Mouse (Mus musculus) T-helper 17 cell (primary cell): ENCODE results near the gene Brap.
"Not testable (repeated sequence)": the region's sequence is repeated elsewhere in the genome, so short reads cannot be mapped to it uniquely, and the experiment has no call there.

Source experiments
- in situ Hi-C, 2 experiments: fragments of 300-600 bp; cut with MboI, MseI; formaldehyde crosslinking; loops; 1 replicate in 1 of 2; 2 replicates in 1 of 2; pipeline ENCODE4 v1.15.1; 2025; ENCODE audit warnings: high pct_unique_total_duplicates in 2 of 2

Gene Brap

DNA sequence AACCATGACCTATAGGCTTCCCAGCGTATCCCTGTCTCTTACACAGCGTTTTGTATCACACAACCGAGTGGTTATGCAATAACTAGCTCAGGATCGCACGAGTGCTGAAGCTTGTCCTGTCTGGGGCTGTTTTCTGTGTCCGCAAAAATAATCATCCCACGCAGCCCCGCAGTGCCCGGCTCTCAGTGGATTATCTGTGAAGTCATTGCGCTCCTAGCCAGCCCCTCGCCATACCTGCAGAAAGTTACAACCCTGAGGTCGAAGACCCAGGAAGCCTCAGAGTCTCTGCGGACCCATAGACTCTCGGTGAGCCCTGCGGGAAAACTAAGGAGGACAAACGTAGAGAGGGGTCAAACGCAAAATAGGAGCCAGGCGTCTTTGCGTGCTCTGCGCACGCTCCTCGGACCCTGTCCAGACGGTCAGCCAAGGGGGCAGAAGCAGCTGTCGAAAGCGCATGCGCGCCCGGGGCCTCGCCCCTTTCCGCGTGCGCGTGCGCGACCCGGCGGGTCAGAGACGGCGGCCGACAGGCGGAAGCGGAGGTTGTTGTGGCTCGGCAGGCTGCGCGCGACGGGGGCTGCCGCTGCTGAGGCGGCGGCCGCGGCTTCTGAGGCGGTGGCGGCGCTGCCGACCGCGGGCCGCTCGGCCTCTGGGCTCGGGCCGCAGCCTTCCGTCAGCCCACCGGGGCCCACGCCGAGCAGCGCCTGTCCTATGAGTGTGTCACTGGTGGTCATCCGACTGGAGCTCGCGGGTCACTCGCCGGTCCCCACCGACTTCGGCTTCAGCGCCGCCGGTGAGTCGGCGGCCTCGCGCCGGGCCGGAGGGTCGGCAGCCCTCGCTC is at the start of gene Brap, which contains the start of gene Acad10:
Gene Brap (plus strand): TSS at position 505 of the 838 bp plus-strand sequence.
Gene Acad10 (minus strand): TSS at position 456 of the 838 bp plus-strand sequence.
- in situ Hi-C loops, result no loop called here

DNA sequence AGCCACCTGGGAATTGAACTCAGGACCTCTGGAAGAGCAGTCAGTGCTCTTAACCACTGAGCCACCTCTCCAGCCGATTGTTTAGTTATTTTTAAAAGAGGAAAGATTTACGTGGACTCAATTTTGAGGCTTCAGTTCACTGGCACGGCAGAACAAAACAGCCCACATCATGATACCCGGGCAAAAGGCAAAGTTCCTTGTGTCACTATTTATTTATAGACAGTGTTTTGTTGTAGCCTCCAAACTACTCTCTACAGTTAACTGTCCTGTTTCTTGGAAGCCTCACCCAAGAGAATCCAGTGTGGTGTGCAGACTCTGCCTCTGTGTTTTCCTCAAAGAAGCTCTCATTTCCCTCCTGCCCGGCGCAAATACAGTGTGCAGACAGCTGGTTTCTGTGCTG is 48.3 kb upstream of the Brap start:
- in situ Hi-C loops, result no loop called here

DNA sequence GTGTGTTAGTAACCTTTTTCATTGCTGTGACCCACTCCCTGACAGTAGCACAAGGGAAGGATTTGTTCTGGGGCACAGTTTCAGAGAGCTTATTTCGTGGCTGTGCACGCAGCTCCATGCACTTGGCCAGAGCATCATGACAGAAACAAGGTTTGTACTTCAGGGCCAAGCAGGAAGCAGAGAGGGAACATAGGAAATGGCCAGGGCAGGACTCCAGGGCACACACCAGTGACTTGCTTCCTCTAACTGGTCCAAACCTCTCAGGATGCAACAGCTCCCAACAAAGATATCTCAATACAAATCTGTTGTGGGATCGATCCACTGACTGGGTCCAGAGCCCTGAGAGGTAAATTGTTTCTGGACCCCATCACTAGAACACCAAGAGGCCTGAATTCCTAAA is 45.4 kb upstream of the Brap start:
- in situ Hi-C loops, result not testable (repeated sequence)

DNA sequence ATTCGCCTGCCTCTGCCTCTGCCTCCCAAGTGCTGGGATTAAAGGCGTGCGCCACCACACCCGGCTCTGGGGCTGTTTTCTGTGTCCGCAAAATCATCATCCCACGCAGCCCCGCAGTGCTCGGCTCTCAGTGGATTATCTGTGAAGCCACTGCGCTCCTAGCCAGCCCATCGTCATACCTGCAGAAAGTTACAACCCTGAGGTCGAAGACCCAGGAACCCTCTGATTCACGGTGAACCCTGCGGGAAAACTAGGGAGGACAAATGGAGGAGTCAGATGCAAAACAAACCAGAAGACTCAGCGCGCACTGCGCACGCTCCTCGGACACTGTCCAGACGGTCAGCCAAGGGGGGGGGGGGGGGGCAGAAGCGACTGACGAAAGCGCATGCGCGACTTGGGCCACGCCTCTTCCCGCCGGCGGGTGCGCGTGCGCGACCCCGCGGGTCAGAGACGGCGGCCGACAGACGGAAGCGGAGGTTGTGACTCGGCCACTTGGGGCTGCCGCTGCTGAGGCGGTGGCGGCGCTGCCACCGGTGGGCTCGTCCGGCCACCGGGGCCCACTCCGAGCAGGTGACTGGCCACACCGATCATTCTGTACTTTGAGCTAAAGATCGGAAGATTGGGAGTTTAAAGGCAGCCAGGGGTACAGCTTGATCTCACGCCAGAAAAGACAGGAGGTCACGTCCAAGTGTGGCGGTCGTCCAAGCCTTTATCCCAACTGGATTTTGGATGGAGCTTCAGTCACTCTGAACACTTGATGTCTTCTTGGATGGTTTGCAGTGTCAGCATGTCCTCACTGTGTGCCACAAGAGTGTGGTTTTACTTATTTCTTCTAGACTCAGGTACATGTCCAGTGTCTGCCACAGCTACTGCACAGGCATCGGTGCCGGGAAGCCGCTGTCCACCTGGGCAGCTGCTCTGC is 41.5 kb upstream of the Brap start, which contains the start of gene Acad12:
Gene Acad12 (minus strand): TSS at position 347 of the 922 bp plus-strand sequence.
- in situ Hi-C loops, result no loop called here

DNA sequence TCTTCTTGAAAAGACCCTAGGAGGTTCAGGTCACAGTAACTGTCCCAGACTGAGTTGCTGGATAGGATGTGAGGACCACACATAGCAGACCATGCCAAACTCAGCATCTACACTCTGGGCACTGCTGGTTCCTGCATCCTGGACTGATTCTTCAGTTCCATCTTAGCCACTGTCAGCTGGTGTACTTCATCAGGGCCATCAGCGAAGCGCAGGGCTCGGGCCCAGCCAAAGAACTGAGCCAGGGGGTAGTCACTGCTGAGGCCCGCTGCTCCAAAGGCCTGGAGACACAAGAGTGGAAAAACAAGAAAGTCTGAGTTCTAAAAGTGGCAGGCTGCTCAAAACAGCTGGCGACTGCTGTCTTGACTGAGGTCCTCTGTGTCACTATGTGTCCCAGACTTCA is 39.3 kb upstream of the Brap start:
- in situ Hi-C loops, result no loop called here

DNA sequence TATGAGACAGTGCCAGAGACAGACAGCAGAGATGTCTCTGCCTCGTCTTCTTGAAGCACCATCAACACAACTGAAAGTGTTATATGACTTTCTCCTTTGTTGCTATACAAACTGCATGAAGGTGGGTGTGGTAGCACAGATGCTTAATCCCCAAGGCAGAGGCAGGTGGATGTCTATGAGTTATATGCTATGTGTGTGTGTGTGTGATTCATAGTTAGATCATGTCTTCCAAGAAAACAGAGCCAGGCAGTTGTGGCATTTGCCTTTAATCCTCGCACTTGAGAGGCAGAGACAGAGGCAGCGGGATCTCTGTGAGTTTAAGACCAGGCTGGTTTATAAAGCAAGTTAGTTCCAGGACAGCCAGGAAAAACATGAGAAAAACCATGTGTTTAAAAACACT is 37.1 kb upstream of the Brap start:
- in situ Hi-C loops, result no loop called here

DNA sequence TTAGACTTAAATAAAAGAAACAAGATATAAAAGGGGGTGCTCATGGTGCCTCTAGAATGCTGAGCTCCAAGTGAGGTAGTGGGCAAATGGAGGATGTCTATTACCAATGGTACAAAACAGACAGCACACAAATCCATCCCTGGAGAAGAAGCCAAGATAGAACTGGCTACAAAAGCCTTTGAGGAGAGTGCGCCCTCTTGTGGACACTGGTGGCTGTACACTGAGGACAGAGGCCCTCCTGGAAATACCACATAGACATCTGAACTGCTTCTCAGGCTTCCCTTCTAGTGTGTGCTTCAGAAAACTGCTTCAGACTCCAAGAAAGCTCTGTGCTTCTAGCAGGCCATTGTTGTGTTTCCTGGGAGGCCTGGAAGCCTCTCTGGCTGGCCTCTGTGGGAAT is 32.5 kb upstream of the Brap start:
- in situ Hi-C loops, result no loop called here

DNA sequence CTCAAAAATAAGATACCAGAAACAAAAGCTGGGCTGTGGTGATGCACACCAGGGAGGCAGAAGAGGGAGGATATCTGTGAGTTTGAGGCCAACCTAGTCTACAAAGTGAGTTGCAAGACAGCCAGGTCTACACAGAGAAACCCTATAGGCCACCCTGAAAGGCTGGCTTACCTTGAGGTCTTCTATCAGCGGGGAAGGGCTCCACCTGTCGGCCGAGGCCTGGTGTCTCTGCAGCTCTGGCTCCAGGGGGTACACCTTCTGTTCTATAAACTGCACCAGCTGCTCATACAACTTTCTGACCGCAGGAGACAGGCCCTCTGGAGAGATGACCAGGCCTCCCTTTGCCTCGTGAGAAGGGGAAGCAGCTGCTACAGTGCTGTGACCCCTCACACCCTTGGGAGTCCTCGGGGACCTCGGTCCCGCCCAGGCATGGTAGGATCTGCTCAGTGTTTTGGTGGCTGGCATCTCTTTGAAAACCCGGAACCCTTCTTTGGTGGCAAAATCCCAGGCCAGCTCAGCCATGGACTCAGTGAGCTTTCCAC is 29.2 kb upstream of the Brap start:
- in situ Hi-C loops, result not testable (repeated sequence)

DNA sequence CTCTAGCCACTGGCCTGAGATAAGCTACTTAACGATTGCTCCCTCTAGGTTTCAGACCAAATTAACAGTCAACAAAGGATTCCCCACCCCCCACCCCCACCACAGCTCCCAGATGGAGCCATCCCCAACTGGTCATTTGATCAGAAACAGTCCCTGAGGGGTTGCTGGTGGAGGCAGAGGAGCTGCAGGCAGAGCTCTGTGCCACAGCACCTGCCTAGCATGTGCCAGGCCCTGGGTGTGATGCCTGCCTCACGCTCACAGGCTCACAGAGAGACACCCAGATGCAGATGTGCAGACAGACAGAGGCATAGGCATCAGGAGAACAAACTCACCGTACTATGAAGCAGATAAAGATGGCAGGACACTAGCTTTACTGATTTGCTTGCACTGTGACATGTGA is 27.6 kb upstream of the Brap start:
- in situ Hi-C loops, result no loop called here

DNA sequence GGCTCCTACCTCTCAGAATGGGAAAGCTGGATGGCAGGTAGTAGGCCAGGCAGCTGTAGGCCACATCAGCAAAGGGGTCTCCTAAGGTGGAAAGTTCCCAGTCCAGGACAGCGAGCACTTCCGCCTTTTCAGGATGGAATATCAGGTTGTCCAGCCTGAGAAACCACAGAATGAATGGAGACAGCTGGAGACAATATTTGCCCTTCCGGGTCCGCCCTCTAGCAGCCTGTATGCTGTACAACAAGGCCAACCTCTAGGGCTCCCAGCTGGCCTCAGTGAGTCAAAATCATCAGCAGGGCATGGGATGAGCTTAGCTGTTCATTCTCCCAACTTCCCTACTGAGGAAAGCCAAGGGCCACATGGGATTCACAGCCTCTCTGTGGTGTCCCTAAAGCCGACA is 25.7 kb upstream of the Brap start:
- in situ Hi-C loops, result no loop called here

DNA sequence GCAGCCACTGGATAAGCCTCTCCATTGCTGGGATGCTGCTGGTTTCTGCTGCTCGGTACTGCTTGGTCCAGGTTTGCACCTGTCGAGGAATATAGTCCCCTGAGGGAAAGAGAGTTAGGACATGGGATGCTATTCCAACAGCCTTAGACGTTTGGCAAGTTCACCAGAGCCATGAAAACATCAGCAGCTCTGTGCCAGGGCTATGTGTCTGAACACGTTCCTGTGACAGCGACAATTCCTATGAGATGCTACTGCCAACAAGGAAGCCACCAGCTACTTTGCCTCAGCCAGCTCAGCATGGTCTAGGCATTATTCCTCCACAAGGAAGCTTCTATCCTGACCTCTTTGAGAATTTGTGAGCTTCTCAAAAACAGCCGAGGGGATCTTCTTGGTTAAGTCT is 23.1 kb upstream of the Brap start:
- in situ Hi-C loops, result no loop called here

DNA sequence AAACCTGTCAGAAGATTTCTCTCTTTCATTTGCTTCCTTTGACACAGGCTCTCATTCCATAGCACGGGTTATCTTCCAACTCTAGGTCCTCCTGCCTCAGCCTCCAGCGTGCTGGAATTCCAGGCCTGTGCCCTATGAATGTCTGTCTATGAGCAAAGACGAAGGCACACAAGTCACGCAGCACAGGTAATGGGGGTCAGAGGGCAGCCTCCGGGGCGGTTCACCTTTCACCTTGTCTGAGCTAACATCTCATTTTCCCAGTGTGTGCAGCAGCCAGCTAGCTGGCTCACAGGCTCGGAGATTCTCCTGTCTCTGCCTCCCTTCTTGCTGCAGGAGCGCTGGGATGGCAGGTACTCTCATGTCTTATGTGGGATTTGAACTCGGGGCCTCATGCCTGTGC is 20.8 kb upstream of the Brap start:
- in situ Hi-C loops, result no loop called here

DNA sequence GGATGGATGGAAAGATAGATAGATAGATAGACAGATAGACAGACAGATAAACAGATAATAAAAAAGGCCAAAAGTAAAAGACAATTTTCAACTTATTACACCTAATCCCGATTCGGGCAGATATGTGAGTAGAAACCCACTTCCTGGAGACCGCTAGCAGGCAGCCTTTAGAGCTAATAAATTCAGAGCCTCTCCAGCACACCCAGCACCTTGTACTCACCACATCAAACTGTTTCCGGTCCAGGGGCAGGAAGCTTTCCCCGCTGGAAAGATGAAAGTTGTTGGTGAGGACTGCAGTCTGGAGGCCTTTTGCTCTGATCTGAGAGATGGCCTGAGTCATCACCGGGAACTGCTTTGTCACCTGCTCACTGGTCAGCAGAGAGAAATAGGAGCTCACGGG is 11.2 kb upstream of the Brap start:
- in situ Hi-C loops, result loop anchor here in 1 of 2 experiments (10.0 kb wide), 1 partner anchor 556 kb away; the partner anchor contains the start of gene Hvcn1

DNA sequence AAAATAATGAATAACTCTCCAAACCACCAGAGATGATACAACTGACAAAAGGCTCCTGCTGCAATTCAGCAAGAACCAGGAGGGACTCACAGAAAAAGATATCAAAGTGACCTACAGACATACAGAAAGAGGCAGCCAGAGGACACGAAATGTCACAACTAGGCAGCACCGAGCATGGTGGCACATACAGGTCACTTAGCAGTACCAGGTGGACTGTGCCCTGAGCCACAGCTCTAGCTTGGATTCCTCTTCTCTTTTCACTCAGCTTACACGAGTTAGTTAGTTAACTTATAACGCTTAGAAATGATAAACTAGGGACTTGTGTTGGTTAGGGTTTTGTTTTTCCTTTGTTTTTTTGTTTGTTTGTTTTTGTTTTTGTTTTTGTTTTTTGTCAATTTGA is 5.8 kb upstream of the Brap start:
- in situ Hi-C loops, result no loop called here

DNA sequence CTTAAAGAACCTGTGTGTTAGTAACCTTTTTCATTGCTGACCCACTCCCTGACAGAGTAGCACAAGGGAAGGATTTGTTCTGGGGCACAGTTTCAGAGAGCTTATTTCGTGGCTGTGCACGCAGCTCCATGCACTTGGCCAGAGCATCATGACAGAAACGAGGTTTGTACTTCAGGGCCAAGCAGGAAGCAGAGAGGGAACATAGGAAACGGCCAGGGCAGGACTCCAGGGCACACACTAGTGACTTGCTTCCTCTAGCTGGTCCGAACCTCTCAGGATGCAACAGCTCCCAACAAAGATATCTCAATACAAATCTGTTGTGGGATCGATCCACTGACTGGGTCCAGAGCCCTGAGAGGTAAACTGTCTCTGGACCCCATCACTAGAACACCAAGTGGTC is 3.5 kb upstream of the Brap start:
- in situ Hi-C loops, result not testable (repeated sequence)

DNA sequence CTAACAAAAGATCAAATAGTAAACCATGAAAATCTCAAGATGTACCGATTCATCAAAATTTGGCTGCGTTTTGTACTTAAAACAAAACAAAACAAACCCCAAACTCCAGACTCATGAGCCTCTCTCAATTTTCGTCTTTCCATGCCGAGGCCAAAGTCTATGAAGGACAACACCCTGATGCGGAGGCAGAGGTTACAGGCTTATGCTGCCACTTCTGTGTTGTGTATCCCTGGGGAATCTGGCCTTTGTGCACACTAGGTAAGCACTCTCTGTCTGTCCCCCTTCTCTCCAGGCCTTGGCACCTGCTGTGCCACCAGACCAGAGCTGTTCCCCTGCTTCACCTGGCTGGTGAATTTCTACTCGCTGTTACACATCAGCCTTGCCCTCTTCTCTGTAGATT is 2.7 kb upstream of the Brap start:
- in situ Hi-C loops, result not testable (repeated sequence)

DNA sequence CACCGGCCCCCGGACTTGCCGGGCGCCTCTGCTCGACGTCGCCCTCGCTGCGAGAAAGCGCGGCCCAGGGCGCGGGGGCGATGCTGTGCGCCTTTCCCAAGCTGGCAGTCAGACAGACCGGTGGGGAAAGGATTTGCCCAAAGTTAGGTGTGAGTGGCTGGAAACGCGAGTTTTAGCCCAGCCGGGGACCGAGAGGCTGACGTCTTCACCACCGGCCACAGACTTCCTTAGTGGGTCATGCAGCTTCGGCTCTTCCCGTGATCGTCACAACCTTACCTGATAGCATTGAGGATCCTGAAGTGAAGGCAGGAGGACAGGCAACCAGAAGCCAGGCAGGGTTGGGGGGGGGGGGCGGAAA is 513 bp downstream of the Brap start:
- in situ Hi-C loops, result no loop called here

DNA sequence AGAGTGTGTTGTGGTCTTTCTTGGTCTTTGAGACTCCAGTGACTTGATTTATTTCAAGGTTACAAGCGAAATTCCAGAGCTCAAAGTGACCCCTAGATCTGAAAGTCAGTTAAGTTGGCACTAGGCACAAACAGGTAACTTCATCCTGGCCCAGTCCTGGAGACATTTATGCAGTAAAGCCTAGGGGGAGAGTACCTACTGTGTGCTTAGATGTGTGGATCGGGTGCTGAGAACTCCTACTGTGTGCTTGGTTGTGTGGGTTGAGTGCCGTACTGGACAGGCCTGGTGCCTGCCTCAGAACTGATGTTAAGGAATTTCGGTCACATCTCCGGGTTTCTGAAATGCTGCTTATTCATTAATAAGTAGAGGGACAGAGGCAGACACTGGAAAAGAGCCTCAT is 1.1 kb downstream of the Brap start:
- in situ Hi-C loops, result no loop called here

DNA sequence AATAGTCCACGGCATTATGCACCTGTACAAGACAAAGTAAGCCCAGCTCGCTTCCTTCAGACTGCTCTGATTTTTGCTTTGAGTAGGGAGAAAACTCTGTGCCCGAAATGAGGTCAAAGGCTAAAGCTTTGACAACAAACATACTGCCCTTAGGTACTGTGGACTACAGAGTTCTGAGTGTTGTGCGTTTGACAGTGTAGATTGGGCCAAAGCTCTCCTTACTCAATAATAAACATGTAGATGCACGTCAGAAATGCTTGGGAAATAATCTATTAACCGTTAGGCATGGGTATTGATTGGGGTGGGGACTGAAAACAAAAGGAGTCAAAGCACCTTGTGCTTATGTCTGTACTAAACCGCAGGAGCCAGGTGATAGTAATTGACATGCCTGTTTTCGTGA is 3.1 kb downstream of the Brap start:
- in situ Hi-C loops, result no loop called here

DNA sequence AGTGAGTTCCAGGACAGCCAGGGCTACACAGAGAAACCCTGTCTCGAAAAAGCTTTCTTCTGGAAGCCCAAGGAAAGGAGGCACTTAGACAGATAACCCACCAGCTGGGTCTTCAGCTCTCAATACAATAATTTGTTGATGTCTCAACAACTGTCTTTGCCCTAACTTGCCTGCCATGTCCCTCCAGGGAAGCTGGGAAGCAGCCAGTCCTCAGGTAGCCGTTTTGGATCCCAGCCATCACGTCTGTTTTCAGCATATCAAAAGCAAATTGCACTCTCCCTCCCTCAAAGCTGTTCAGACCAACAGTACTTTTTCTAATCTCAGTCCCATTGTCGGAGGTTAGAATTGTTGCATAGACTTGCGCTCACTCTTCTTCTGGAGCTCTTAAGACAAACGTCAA is 3.7 kb downstream of the Brap start:
- in situ Hi-C loops, result no loop called here

DNA sequence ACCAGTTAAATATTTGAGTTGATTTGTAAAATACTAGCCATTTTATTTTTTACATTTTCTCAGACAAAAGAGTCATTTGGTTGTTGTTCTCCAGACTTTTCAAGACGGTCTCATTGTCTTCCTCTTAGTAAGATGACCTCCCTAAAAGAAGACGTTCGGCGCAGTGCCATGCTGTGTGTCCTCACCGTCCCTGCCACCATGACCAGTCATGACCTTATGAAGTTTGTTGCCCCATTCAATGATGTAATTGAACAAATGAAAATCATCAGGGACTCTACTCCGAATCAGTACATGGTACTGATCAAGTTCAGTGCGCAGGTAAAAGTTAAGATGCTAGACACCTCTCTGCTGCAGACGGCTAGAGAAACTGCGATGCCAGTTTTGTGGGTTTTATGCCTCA is 4.6 kb downstream of the Brap start:
- in situ Hi-C loops, result no loop called here

DNA sequence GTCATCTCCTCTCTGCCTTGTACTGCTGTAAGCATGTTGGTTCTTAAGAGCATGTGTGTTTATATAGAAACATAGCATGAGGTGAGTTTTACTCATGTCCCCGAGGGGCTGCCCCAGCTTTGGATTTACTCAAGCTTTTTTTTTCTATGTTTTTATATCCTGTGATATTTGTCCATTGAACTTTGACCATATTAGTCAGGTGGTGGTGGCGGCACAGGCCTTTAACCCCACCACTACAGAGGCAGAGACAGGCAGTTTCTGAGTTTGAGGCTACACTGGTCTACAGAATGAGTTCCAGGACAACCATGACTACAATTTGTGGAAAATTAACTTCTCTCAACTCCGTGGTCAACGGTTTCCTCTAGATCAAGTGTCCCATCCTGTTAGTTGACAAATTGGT is 6.7 kb downstream of the Brap start:
- in situ Hi-C loops, result no loop called here
